Mouse (Mus musculus) forebrain, postnatal 0 days (tissue): ENCODE data around the gene Exoc3l4. TPM values are rescaled to one million over a fixed set of nuclear protein-coding genes. Genes with fewer than 3 reads are reported as not detected.

Experiments used
- ATAC-seq: fragments of 200-750 bp; cut with Nextera tagmentation; 2 replicates; pipeline ENCODE4 v1.8.0; 2017; ENCODE audit warnings: mild to moderate bottlenecking, moderate library complexity
- DNase-seq: peaks from one replicate; pipeline ENCODE4 v3.0.0-alpha.2; 2015
- H3K27ac ChIP-seq: fragments of 300-500 bp; sonication (generic); 2 replicates; pipeline ENCODE4 v1.5.1; 2014; ENCODE audit warnings: low read depth, mild to moderate bottlenecking, antibody characterized with exemption, low read length, moderate library complexity, mixed read lengths
- H3K27me3 ChIP-seq: fragments of 300-500 bp; sonication (generic); 2 replicates; pipeline ENCODE4 v1.6.1; 2014; ENCODE audit warnings: mild to moderate bottlenecking, low read length, mixed read lengths; ENCODE audit not compliant: insufficient read depth
- H3K36me3 ChIP-seq: fragments of 300-500 bp; sonication (generic); 2 replicates; pipeline ENCODE4 v1.6.1; 2014; ENCODE audit warnings: mild to moderate bottlenecking, moderate library complexity; ENCODE audit not compliant: insufficient read depth
- H3K4me1 ChIP-seq: fragments of 300-500 bp; sonication (generic); 2 replicates; pipeline ENCODE4 v1.6.1; 2014; ENCODE audit warnings: antibody characterized with exemption; ENCODE audit not compliant: insufficient read depth
- H3K4me2 ChIP-seq: fragments of 300-500 bp; sonication (generic); 2 replicates; pipeline ENCODE4 v1.6.1; 2014; ENCODE audit warnings: low read depth, mild to moderate bottlenecking, moderate library complexity
- H3K4me3 ChIP-seq: fragments of 300-500 bp; sonication (generic); 2 replicates; pipeline ENCODE4 v1.5.1; 2014; ENCODE audit warnings: low read depth, low read length, mixed read lengths
- H3K9ac ChIP-seq: fragments of 300-500 bp; sonication (generic); 2 replicates; pipeline ENCODE4 v1.6.1; 2014; ENCODE audit warnings: mild to moderate bottlenecking
- H3K9me3 ChIP-seq: fragments of 300-500 bp; sonication (generic); 2 replicates; pipeline ENCODE4 v1.6.1; 2016; ENCODE audit warnings: low read length
- CTCF ChIP-seq: sonication (generic); IDR thresholded peaks from 2 replicates; pipeline ENCODE4 v1.5.1; 2016; ENCODE audit warnings: antibody characterized with exemption, control low read depth, low read depth
- WGBS: fragments of 180-500 bp; shearing (Covaris S2); extraction: QIAGEN DNeasy Blood & Tissue Kit; methylation state at CpG from one replicate; pipeline ENCODE4 v1.1.7; 2014; 5-methylcytosine and 5-hydroxymethylcytosine counted together
- polyA plus RNA-seq: library from polyadenylated mRNA; unstranded; fragments of >200 nt; fragmentation: Nextera tagmentation; extraction: Ambion mirVana; gene quantifications from 2 replicates; pipeline ENCODE4 v1.2.1, GENCODE M21; 2015
- total RNA-seq: library from RNA; depleted of rRNA; stranded (reverse); fragments of >200 nt; gene quantifications from 2 replicates; pipeline ENCODE4 v1.2.3, GENCODE M21; 2014

Gene Exoc3l4
- total and polyA plus RNA-seq, 2 experiments from 2014 or later = 2.0 to 2.1 TPM

- H3K9me3 ChIP-seq = no peaks in the 10 kb centered on the region
- H3K4me1 ChIP-seq = no peaks in the 10 kb centered on the region
- no peak overlapping the region for H3K27ac ChIP-seq
- no peak overlapping the region for H3K9ac ChIP-seq
- TF ChIP-seq CTCF = no peak
- ATAC-seq (no peak), DNase-seq (no peak)
- WGBS = 40% methylated on average over 6 of the region's 6 CpGs
- no peaks in the 10 kb centered on the region for H3K36me3 ChIP-seq
- H3K27me3 ChIP-seq = peaks cover 49% of the 10 kb centered on the region
- no peak overlapping the region for H3K4me2 ChIP-seq
- no peak overlapping the region for H3K4me3 ChIP-seq
Measured at GRCm38 (mm10) chr12:111450359-111450758, 33.5 kb downstream of the Exoc3l4 start.

DNA sequence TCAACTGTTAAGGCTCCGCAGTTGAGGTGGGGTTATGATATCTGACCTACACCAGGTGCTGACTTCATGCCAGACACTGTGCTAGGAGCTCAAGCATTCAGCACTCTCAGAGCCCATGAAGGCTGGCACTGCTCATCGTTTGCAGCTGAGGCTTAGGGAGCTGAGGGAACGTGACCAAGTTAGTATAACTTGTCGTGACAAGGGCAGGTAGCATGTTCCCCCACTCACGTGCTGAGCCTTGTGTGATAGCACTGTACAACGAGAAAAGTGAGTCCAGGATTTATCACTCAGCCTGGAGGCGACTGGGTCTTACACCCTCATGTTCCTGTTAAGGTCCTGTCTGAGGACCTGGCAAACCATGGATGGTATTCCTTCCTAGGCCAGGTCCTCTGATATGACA, 34.7 kb downstream of the Exoc3l4 start:
- Histone ChIP-seq H3K27me3 (peaks cover 38% of the 10 kb centered on the region), H3K27ac (no peak overlapping the region), H3K9me3 (no peaks in the 10 kb centered on the region), H3K36me3 (no peaks in the 10 kb centered on the region), H3K4me2 (no peak overlapping the region), H3K4me3 (no peak overlapping the region), H3K4me1 (no peaks in the 10 kb centered on the region), H3K9ac (no peak overlapping the region)
- ATAC-seq (no peak), DNase-seq (no peak)
- 90% methylated on average over 7 of the region's 7 CpGs for WGBS
- no peak for TF ChIP-seq CTCF

GRCm38 (mm10) chr12:111454021-111454420, 37.2 kb downstream of the Exoc3l4 start:
- Histone ChIP-seq H3K4me2 (no peak overlapping the region), H3K27me3 (peaks cover 15% of the 10 kb centered on the region), H3K36me3 (no peaks in the 10 kb centered on the region), H3K4me1 (no peaks in the 10 kb centered on the region), H3K9ac (no peak overlapping the region), H3K9me3 (no peaks in the 10 kb centered on the region), H3K27ac (no peak overlapping the region), H3K4me3 (no peak overlapping the region)
- TF ChIP-seq CTCF = no peak; the same call in 1 of the 2 replicates
- WGBS = 30% methylated on average over 4 of the region's 4 CpGs
- DNase-seq (no peak), ATAC-seq (no peak)

- Histone ChIP-seq H3K4me2 (no peak overlapping the region), H3K4me3 (no peak overlapping the region), H3K9ac (no peak overlapping the region), H3K4me1 (no peaks in the 10 kb centered on the region), H3K9me3 (no peaks in the 10 kb centered on the region), H3K27me3 (peaks cover 13% of the 10 kb centered on the region; the same call in 1 of the 2 replicates), H3K27ac (no peak overlapping the region), H3K36me3 (no peaks in the 10 kb centered on the region)
- DNase-seq = no peak
- no peak for TF ChIP-seq CTCF
- 63% methylated on average over 10 of the region's 10 CpGs for WGBS
- ATAC-seq = no peak
Measured at GRCm38 (mm10) chr12:111454543-111455280, 37.9 kb downstream of the Exoc3l4 start.

GRCm38 (mm10) chr12:111455311-111455846, 38.6 kb downstream of the Exoc3l4 start:
- Histone ChIP-seq H3K4me2 (no peak overlapping the region), H3K9ac (no peak overlapping the region), H3K36me3 (no peaks in the 10 kb centered on the region), H3K27me3 (peaks cover 13% of the 10 kb centered on the region; the same call in 1 of the 2 replicates), H3K27ac (no peak overlapping the region), H3K4me3 (no peak overlapping the region), H3K9me3 (no peaks in the 10 kb centered on the region), H3K4me1 (no peaks in the 10 kb centered on the region)
- no peak for DNase-seq
- no peak for ATAC-seq
- TF ChIP-seq CTCF = no peak
- 75% methylated on average over 12 of the region's 12 CpGs for WGBS

GRCm38 (mm10) chr12:111455860-111456259, 39.0 kb downstream of the Exoc3l4 start:
- Histone ChIP-seq H3K9ac (no peak overlapping the region), H3K4me3 (no peak overlapping the region), H3K27me3 (peaks cover 11% of the 10 kb centered on the region; the same call in 1 of the 2 replicates), H3K36me3 (no peaks in the 10 kb centered on the region), H3K4me1 (no peaks in the 10 kb centered on the region), H3K9me3 (no peaks in the 10 kb centered on the region), H3K4me2 (no peak overlapping the region), H3K27ac (no peak overlapping the region)
- 49% methylated on average over 8 of the region's 8 CpGs for WGBS
- ATAC-seq = no peak
- DNase-seq = no peak
- no peak for TF ChIP-seq CTCF

GRCm38 (mm10) chr12:111457742-111458141, 40.9 kb downstream of the Exoc3l4 start:
- 74% methylated on average over 1 of the region's 1 CpGs for WGBS
- Histone ChIP-seq H3K4me1 (no peaks in the 10 kb centered on the region), H3K4me2 (no peak overlapping the region), H3K9me3 (no peaks in the 10 kb centered on the region), H3K27ac (no peak overlapping the region), H3K27me3 (no peaks in the 10 kb centered on the region), H3K4me3 (no peak overlapping the region), H3K36me3 (no peaks in the 10 kb centered on the region), H3K9ac (no peak overlapping the region)
- no peak for DNase-seq
- no peak for ATAC-seq
- TF ChIP-seq CTCF = no peak
